In genomic region chr4:133200343-133200742, GRCm38 (mm10) we compare ENCODE assay signal across 9 mouse cellular contexts. TPM values are rescaled to one million over a fixed set of nuclear protein-coding genes. Genes with fewer than 3 reads are reported as not detected.
DNase-seq lines count a peak whose midpoint lies in the region; ATAC-seq and TF ChIP-seq lines count a peak whose summit lies in the region.
"Had no signal": no experiment of that assay in that cellular context is flagged by ENCODE, and none has a peak within 500 bp of the region (broad histone marks: within the 10 kb centered on the region; RNA-seq: fewer than 3 reads in every experiment).

No protein-coding gene starts in this region.

- TF ChIP-seq EP300 in heart, postnatal 0 days (IDR thresholded peaks at IDR 0.05; ENCODE audit: low read depth), result no peak

- no peak overlapping the region for H3K4me2 ChIP-seq in forebrain, embryonic 11.5 days (ENCODE audit: low read depth, low read length, severe bottlenecking)
- 0 out of 2 replicates have a peak overlapping the region, but pooled peaks have one; percentile 10 for H3K4me2 ChIP-seq in heart, postnatal 0 days (ENCODE audit: low read depth, low read length)
- 0 out of 2 replicates have a peak overlapping the region, but pooled peaks have one; percentile 18 for H3K4me2 ChIP-seq in kidney, postnatal 0 days (ENCODE audit: low read length)
- H3K4me2 ChIP-seq in neural tube, embryonic 12.5 days (replicated peaks), result 0 out of 2 replicates have a peak overlapping the region, but pooled peaks have one; percentile 20

- H3K4me3 ChIP-seq in forebrain, embryonic 11.5 days (ENCODE audit: low read depth, low read length), result no peak overlapping the region
- no peak overlapping the region for H3K4me3 ChIP-seq in heart, postnatal 0 days (ENCODE audit: low read depth, low read length)
- H3K4me3 ChIP-seq in kidney, postnatal 0 days (replicated peaks; ENCODE audit: low read depth, low read length), result no peak overlapping the region
- no peak overlapping the region for H3K4me3 ChIP-seq in neural tube, embryonic 12.5 days

- no peaks in the 10 kb centered on the region; the same call in 1 of the 2 replicates for H3K27me3 ChIP-seq in forebrain, embryonic 11.5 days (ENCODE audit: control insufficient read depth, insufficient read depth, low read length)
- no peaks in the 10 kb centered on the region for H3K27me3 ChIP-seq in heart, postnatal 0 days (ENCODE audit: control insufficient read depth, insufficient read depth, low read length)
- H3K27me3 ChIP-seq in kidney, postnatal 0 days (ENCODE audit: insufficient read depth, low read length), result no peaks in the 10 kb centered on the region
- no peaks in the 10 kb centered on the region for H3K27me3 ChIP-seq in neural tube, embryonic 12.5 days (replicated peaks)
- H3K27me3 ChIP-seq: megakaryocyte, embryonic 14.5 days had no signal

- no peak for ATAC-seq in forebrain, embryonic 11.5 days (replicated peaks; ENCODE audit: low FRiP score)
- no peak for ATAC-seq in heart, postnatal 0 days (ENCODE audit: insufficient read depth, low read depth)
- ATAC-seq in kidney, postnatal 0 days (replicated peaks; ENCODE audit: low FRiP score, low read depth), result no peak
- ATAC-seq in neural tube, embryonic 12.5 days (ENCODE audit: low FRiP score, low read depth), result no peak

- no peaks in the 10 kb centered on the region for H3K9me3 ChIP-seq in forebrain, embryonic 11.5 days (ENCODE audit: control insufficient read depth, low read length)
- H3K9me3 ChIP-seq in heart, postnatal 0 days (replicated peaks; ENCODE audit: control insufficient read depth, low read length), result no peaks in the 10 kb centered on the region
- H3K9me3 ChIP-seq in kidney, postnatal 0 days (replicated peaks; ENCODE audit: low read length), result no peaks in the 10 kb centered on the region
- no peaks in the 10 kb centered on the region for H3K9me3 ChIP-seq in neural tube, embryonic 12.5 days
- H3K9me3 ChIP-seq: megakaryocyte, embryonic 14.5 days had no signal

- WGBS in forebrain, embryonic 11.5 days, result 46% methylated on average over 21 of the region's 21 CpGs
- 35% methylated on average over 21 of the region's 21 CpGs for WGBS in heart, postnatal 0 days
- WGBS in kidney, postnatal 0 days, result 45% methylated on average over 21 of the region's 21 CpGs
- WGBS in neural tube, embryonic 12.5 days, result 48% methylated on average over 21 of the region's 21 CpGs

- peaks cover 35% of the 10 kb centered on the region for H3K4me1 ChIP-seq in forebrain, embryonic 11.5 days (replicated peaks; ENCODE audit: control insufficient read depth, insufficient read depth, low read length)
- peaks cover 38% of the 10 kb centered on the region; the same call in 1 of the 2 replicates for H3K4me1 ChIP-seq in heart, postnatal 0 days (ENCODE audit: control insufficient read depth, insufficient read depth)
- peaks cover 36% of the 10 kb centered on the region for H3K4me1 ChIP-seq in kidney, postnatal 0 days (replicated peaks; ENCODE audit: insufficient read depth, low read length)
- peaks cover 65% of the 10 kb centered on the region for H3K4me1 ChIP-seq in neural tube, embryonic 12.5 days

- peak overlapping the region; percentile 5; the same call in 1 of the 2 replicates for H3K9ac ChIP-seq in forebrain, embryonic 11.5 days (ENCODE audit: low read length)
- 0 out of 2 replicates have a peak overlapping the region, but pooled peaks have one; percentile 28 for H3K9ac ChIP-seq in heart, postnatal 0 days (replicated peaks; ENCODE audit: low read depth, low read length)
- H3K9ac ChIP-seq in kidney, postnatal 0 days (ENCODE audit: low read depth, low read length), result no peak overlapping the region
- no peak overlapping the region for H3K9ac ChIP-seq in neural tube, embryonic 12.5 days

- no peaks in the 10 kb centered on the region; the same call in none of the 2 replicates for H3K36me3 ChIP-seq in forebrain, embryonic 11.5 days (ENCODE audit: control insufficient read depth, insufficient read depth, low read length)
- H3K36me3 ChIP-seq in heart, postnatal 0 days (replicated peaks; ENCODE audit: control insufficient read depth, insufficient read depth, low read length), result peaks cover 21% of the 10 kb centered on the region
- H3K36me3 ChIP-seq in kidney, postnatal 0 days (ENCODE audit: insufficient read depth, low read length), result peaks cover 10% of the 10 kb centered on the region
- H3K36me3 ChIP-seq in neural tube, embryonic 12.5 days, result 0 out of 2 replicates have a peak, but pooled peaks cover 8% of the 10 kb centered on the region

- no peak overlapping the region for H3K27ac ChIP-seq in forebrain, embryonic 11.5 days (ENCODE audit: low read depth, low read length)
- peak overlapping the region; percentile 60 for H3K27ac ChIP-seq in heart, postnatal 0 days (ENCODE audit: low read depth)
- H3K27ac ChIP-seq in kidney, postnatal 0 days, result peak overlapping the region; percentile 77
- H3K27ac ChIP-seq in neural tube, embryonic 12.5 days, result no peak overlapping the region

- no peak for TF ChIP-seq CTCF in heart, postnatal 0 days (IDR thresholded peaks at IDR 0.05; ENCODE audit: low read depth)
- TF ChIP-seq CTCF in kidney, postnatal 0 days (IDR thresholded peaks at IDR 0.05; ENCODE audit: low read depth), result 0 out of 2 replicates have a peak, but pooled peaks have one; percentile 1

- DNase-seq in ovary, postnatal 36 days (ENCODE audit: low spot score), result peak; percentile 48
- DNase-seq in ovary, postnatal 10 days (ENCODE audit: low spot score), result no peak
- peak; percentile 62 for DNase-seq in forebrain, embryonic 11.5 days (ENCODE audit: low spot score)
- DNase-seq in heart, postnatal 0 days (ENCODE audit: low spot score), result no peak
- DNase-seq in kidney, postnatal 0 days (ENCODE audit: low spot score), result no peak
- DNase-seq in thymus, postnatal 4 days, result no peak
- no peak for DNase-seq in liver

RNA-seq across cellular contexts. Expression of gene Cd164l2, which starts 11.6 kb away (rescaled TPM):
- not detected in 2 replicates for polyA plus RNA-seq in forebrain, embryonic 11.5 days (2014; fragmentation: Nextera tagmentation; extraction: Ambion mirVana)
- not detected in 2 replicates for total RNA-seq in heart, postnatal 0 days (2014; rRNA removed; ENCODE audit: low replicate concordance)
- 0.23 and 0.33 TPM in 2 replicates for polyA plus RNA-seq in heart, postnatal 0 days (2015; fragmentation: Nextera tagmentation; extraction: Ambion mirVana)
- polyA plus RNA-seq in kidney, postnatal 0 days (2015; fragmentation: Nextera tagmentation; extraction: Ambion mirVana), result 19.1 and 19.6 TPM in 2 replicates
- polyA plus RNA-seq in neural tube, embryonic 12.5 days (2016; fragmentation: Nextera tagmentation; extraction: Ambion mirVana), result 0.42 and 0.79 TPM in 2 replicates

RNA-seq across cellular contexts. Expression of gene Gpr3, which starts 12.0 kb away (rescaled TPM):
- polyA plus RNA-seq in forebrain, embryonic 11.5 days (2014; fragmentation: Nextera tagmentation; extraction: Ambion mirVana), result 0.37 TPM in 1 of 2 replicates, not detected in the other
- total RNA-seq in heart, postnatal 0 days (2014; rRNA removed; ENCODE audit: low replicate concordance), result not detected in 2 replicates
- 0.15 and 0.21 TPM in 2 replicates for polyA plus RNA-seq in heart, postnatal 0 days (2015; fragmentation: Nextera tagmentation; extraction: Ambion mirVana)
- 0.11 and 0.54 TPM in 2 replicates for polyA plus RNA-seq in kidney, postnatal 0 days (2015; fragmentation: Nextera tagmentation; extraction: Ambion mirVana)
- 0.38 and 0.74 TPM in 2 replicates for polyA plus RNA-seq in neural tube, embryonic 12.5 days (2016; fragmentation: Nextera tagmentation; extraction: Ambion mirVana)

RNA-seq across cellular contexts. Expression of gene Map3k6, which starts 40.3 kb away (rescaled TPM):
- 1.2 and 3.0 TPM in 2 replicates for polyA plus RNA-seq in forebrain, embryonic 11.5 days (2014; fragmentation: Nextera tagmentation; extraction: Ambion mirVana)
- total RNA-seq in heart, postnatal 0 days (2014; rRNA removed; ENCODE audit: low replicate concordance), result 13.8 and 14.8 TPM in 2 replicates
- polyA plus RNA-seq in heart, postnatal 0 days (2015; fragmentation: Nextera tagmentation; extraction: Ambion mirVana), result 2.7 and 2.8 TPM in 2 replicates
- polyA plus RNA-seq in kidney, postnatal 0 days (2015; fragmentation: Nextera tagmentation; extraction: Ambion mirVana), result 3.4 and 4.2 TPM in 2 replicates
- 2.1 and 3.2 TPM in 2 replicates for polyA plus RNA-seq in neural tube, embryonic 12.5 days (2016; fragmentation: Nextera tagmentation; extraction: Ambion mirVana)

Comparison
In these comparisons a context has a peak if more than half of its experiments do, and no peak if none do; other contexts are left out.
1. DNase-seq: peak in ovary, postnatal 36 days (single experiment) and forebrain, embryonic 11.5 days (single experiment); none in ovary, postnatal 10 days (single experiment), heart, postnatal 0 days (single experiment), kidney, postnatal 0 days (single experiment), thymus, postnatal 4 days (single experiment) and liver (single experiment).
2. H3K27ac ChIP-seq: peak in heart, postnatal 0 days (single experiment) and kidney, postnatal 0 days (single experiment); none in forebrain, embryonic 11.5 days (single experiment) and neural tube, embryonic 12.5 days (single experiment).
3. H3K9ac ChIP-seq: peak in forebrain, embryonic 11.5 days (single experiment) and heart, postnatal 0 days (single experiment); none in kidney, postnatal 0 days (single experiment) and neural tube, embryonic 12.5 days (single experiment).
4. RNA of gene Cd164l2, which starts 11.6 kb away (polyA plus RNA-seq): 19.1 to 19.6 TPM in kidney, postnatal 0 days; 0.42 to 0.79 TPM in neural tube, embryonic 12.5 days, 0.23 to 0.33 TPM in heart, postnatal 0 days and not detected in forebrain, embryonic 11.5 days; every median in the first group is over 10 times any median in the second.